Mouse (Mus musculus) intestine, embryonic 14.5 days (tissue): ENCODE results near the gene Gm13090. TPM values are rescaled to one million over a fixed set of nuclear protein-coding genes. Genes with fewer than 3 reads are reported as not detected.

Experiments
- ATAC-seq: fragments of 200-750 bp; cut with Nextera tagmentation; replicated peaks from 2 replicates; pipeline ENCODE4 v1.8.0; 2017; ENCODE audit warnings: low read depth, moderate number of reproducible peaks, moderate TSS enrichment, moderate library complexity; ENCODE audit not compliant: low FRiP score, low TSS enrichment
- DNase-seq: peaks from one replicate; pipeline ENCODE4 v3.0.0-alpha.2; 2018; ENCODE audit warnings: low spot score
- H3K27ac ChIP-seq: fragments of 300-500 bp; sonication (generic); 2 replicates; pipeline ENCODE4 v1.5.1; 2014; ENCODE audit warnings: low read depth, mild to moderate bottlenecking, control low read depth
- H3K27me3 ChIP-seq: fragments of 300-500 bp; sonication (generic); replicated peaks from 2 replicates; pipeline ENCODE4 v1.6.1; 2014; ENCODE audit warnings: low read length, control low read depth; ENCODE audit not compliant: control insufficient read depth, insufficient read depth
- H3K36me3 ChIP-seq: fragments of 300-500 bp; sonication (generic); 2 replicates; pipeline ENCODE4 v1.6.1; 2014; ENCODE audit warnings: low read length, control low read depth; ENCODE audit not compliant: control insufficient read depth, insufficient read depth
- H3K4me1 ChIP-seq: fragments of 300-500 bp; sonication (generic); replicated peaks from 2 replicates; pipeline ENCODE4 v1.6.1; 2014; ENCODE audit warnings: low read length, control low read depth, mixed read lengths; ENCODE audit not compliant: control insufficient read depth, insufficient read depth
- H3K4me2 ChIP-seq: fragments of 300-500 bp; sonication (generic); 2 replicates; pipeline ENCODE4 v1.6.1; 2014; ENCODE audit warnings: low read length
- H3K4me3 ChIP-seq: fragments of 300-500 bp; sonication (generic); 2 replicates; pipeline ENCODE4 v1.5.1; 2014; ENCODE audit warnings: low read depth, low read length, control low read depth, mixed read lengths
- H3K9ac ChIP-seq: fragments of 300-500 bp; sonication (generic); 2 replicates; pipeline ENCODE4 v1.6.1; 2014; ENCODE audit warnings: mild to moderate bottlenecking, low read length
- H3K9me3 ChIP-seq: fragments of 300-500 bp; sonication (generic); 2 replicates; pipeline ENCODE4 v1.6.1; 2016; ENCODE audit warnings: low read length, control low read depth; ENCODE audit not compliant: control insufficient read depth
- WGBS: fragments of 180-500 bp; shearing (Covaris S2); extraction: QIAGEN DNeasy Blood & Tissue Kit; methylation state at CpG from one replicate; pipeline ENCODE4 v1.1.7; 2014; 5-methylcytosine and 5-hydroxymethylcytosine counted together
- polyA plus RNA-seq: library from polyadenylated mRNA; unstranded; fragments of >200 nt; fragmentation: Nextera tagmentation; extraction: Ambion mirVana; gene quantifications from 2 replicates; pipeline ENCODE4 v1.2.1, GENCODE M21; 2014

Gene Gm13090
- polyA plus RNA-seq, 1 experiment from 2014 or later, result not detected

GRCm38 (mm10) chr4:151137701-151138100 is 48.3 kb downstream of the Gm13090 start:
- peaks cover 28% of the 10 kb centered on the region for H3K4me1 ChIP-seq
- no peak overlapping the region for H3K4me3 ChIP-seq
- 46% methylated on average over 5 of the region's 5 CpGs for WGBS
- ATAC-seq, result no peak
- H3K27ac ChIP-seq, result no peak overlapping the region
- no peaks in the 10 kb centered on the region for H3K9me3 ChIP-seq
- H3K9ac ChIP-seq, result no peak overlapping the region
- H3K27me3 ChIP-seq, result peaks cover 7% of the 10 kb centered on the region; the same call in 1 of the 2 replicates
- DNase-seq, result no peak
- H3K36me3 ChIP-seq, result no peaks in the 10 kb centered on the region
- H3K4me2 ChIP-seq, result no peak overlapping the region

DNA sequence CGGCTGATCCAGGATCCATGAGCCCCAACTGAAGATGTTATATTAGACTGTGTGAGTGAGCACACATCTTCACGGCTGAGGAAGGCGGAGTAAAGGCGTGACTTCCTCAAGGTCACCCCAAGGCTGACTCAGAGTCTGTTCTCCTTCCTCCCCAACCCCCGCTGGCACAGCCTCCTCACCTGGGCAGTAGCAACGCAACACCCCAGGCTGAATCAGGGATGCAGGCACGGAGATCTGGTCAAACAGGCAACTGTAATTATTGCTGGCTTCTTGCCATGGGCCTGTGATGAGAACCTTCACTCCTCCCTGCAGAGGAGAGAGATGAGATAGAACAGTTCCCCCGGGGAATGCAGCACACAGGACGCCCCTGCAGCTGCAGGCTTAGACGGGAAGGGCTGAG is 48.8 kb downstream of the Gm13090 start:
- WGBS, result 11% methylated on average over 10 of the region's 10 CpGs
- H3K9ac ChIP-seq, result no peak overlapping the region
- H3K27ac ChIP-seq, result no peak overlapping the region
- peak; percentile 71 for DNase-seq
- peak; percentile 64; the same call in 1 of the 2 replicates for ATAC-seq
- H3K9me3 ChIP-seq, result no peaks in the 10 kb centered on the region
- no peak overlapping the region for H3K4me3 ChIP-seq
- no peak overlapping the region for H3K4me2 ChIP-seq
- peaks cover 28% of the 10 kb centered on the region for H3K4me1 ChIP-seq
- no peaks in the 10 kb centered on the region for H3K36me3 ChIP-seq
- H3K27me3 ChIP-seq, result peaks cover 7% of the 10 kb centered on the region; the same call in 1 of the 2 replicates

- Histone ChIP-seq H3K27me3 (peaks cover 7% of the 10 kb centered on the region; the same call in 1 of the 2 replicates), H3K27ac (no peak overlapping the region), H3K9me3 (no peaks in the 10 kb centered on the region), H3K4me1 (peaks cover 28% of the 10 kb centered on the region), H3K9ac (no peak overlapping the region), H3K4me3 (no peak overlapping the region), H3K4me2 (no peak overlapping the region), H3K36me3 (no peaks in the 10 kb centered on the region)
- DNase-seq, result no peak
- ATAC-seq, result no peak
- 26% methylated on average over 2 of the region's 2 CpGs for WGBS
Measured at GRCm38 (mm10) chr4:151138586-151138985, 49.2 kb downstream of the Gm13090 start.

DNA sequence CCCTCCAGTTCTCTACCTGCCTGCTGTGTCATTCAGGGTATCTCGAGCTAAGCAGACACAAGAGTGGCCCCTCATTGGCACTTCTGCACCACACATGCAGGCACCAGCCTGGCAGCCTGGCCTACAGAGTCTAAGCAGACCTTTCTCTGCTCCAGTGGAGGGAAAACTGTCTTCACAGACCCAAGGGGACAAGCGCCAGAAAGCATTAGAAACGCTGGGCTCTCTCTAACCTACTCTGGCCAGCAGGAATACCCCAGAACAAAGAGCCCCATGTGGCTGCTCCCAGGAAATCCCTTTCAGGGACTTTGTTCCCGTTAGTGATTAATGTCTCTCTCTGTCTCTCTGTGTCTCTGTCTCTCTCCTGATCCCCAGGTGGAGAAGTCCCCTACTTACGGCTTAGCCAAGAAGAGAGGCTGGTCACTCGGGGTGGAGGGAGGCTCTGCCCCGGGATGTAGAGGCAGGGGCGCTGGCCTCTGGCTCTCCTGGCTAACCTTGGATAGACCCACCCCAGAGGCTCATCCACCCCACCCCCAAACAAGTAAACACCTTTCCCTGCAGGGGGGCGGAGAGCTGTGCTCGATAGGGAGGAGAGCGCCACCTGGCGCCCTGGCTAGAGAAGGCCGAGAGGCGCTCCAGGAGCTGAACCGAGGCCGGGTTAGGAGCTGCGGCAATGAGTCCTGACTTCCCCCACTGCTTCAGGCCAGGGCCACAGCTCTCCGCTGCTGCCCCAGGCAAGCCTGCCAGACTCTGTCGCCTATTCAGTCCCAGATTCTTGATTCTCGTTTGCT is 49.9 kb downstream of the Gm13090 start:
- H3K36me3 ChIP-seq, result no peaks in the 10 kb centered on the region
- H3K27me3 ChIP-seq, result peaks cover 7% of the 10 kb centered on the region; the same call in 1 of the 2 replicates
- no peak overlapping the region for H3K9ac ChIP-seq
- H3K4me1 ChIP-seq, result peaks cover 28% of the 10 kb centered on the region
- H3K4me3 ChIP-seq, result no peak overlapping the region
- no peak overlapping the region for H3K27ac ChIP-seq
- WGBS, result 9% methylated on average over 20 of the region's 20 CpGs
- peak; percentile 80 for DNase-seq
- H3K4me2 ChIP-seq, result peak overlapping the region; percentile 20; the same call in 1 of the 2 replicates
- peak; percentile 30; the same call in 1 of the 2 replicates for ATAC-seq
- peaks cover 2% of the 10 kb centered on the region; the same call in 1 of the 2 replicates for H3K9me3 ChIP-seq

DNA sequence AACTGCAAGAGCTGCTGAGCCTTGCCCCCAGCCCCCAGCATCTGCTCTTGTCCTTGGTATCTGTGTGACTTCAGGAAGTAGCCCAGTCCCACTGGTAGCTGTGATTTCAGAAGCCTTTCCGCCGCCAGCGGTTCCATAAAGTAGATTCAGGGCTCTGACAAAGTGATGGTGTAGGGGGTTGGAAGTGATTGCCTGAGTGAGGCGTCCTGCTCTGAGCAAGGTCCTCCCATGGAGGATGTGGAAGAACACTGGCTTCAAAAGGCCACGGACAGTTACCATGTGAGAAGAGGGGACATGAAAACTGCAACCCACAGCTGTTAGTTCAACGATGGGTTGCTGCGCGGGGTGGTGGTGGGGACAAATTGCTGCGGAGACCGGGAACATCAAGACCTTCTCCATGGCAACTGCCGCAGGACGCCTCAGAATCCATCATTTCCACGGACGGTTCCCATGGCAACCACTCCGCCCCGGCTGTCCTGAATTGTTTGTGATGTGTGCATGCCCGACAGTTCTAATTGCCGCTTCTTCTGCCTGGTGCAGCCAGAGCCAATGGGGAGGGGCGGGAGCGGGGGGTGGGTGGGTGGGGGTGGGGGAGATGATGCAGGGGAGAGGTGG is 51.1 kb downstream of the Gm13090 start:
- peak overlapping the region; percentile 14 for H3K4me2 ChIP-seq
- DNase-seq, result peak; percentile 75
- WGBS, result 5% methylated on average over 18 of the region's 20 CpGs

More for the DNA sequence above, 51.1 kb downstream of the Gm13090 start:
- H3K36me3 ChIP-seq, result no peaks in the 10 kb centered on the region
- no peak overlapping the region for H3K9ac ChIP-seq
- peaks cover 28% of the 10 kb centered on the region for H3K4me1 ChIP-seq
- ATAC-seq, result no peak
- peaks cover 7% of the 10 kb centered on the region; the same call in 1 of the 2 replicates for H3K27me3 ChIP-seq
- no peak overlapping the region for H3K4me3 ChIP-seq
- no peak overlapping the region for H3K27ac ChIP-seq
- H3K9me3 ChIP-seq, result peaks cover 6% of the 10 kb centered on the region; the same call in 1 of the 2 replicates

Other genes with a start within 250 kb of the Gm13090 start
- gene Errfi1, start 235.7 kb upstream of the Gm13090 start, polyA plus RNA-seq, result 27.4 and 28.8 TPM in 2 replicates
- gene Park7, start 175.1 kb upstream of the Gm13090 start, polyA plus RNA-seq, result 482 and 487 TPM in 2 replicates
- 1.3 and 1.4 TPM in 2 replicates for gene Tnfrsf9, start 175.0 kb upstream of the Gm13090 start, polyA plus RNA-seq
- not detected in 2 replicates for gene Uts2, start 92.5 kb upstream of the Gm13090 start, polyA plus RNA-seq
- gene Per3, start 44.9 kb upstream of the Gm13090 start, polyA plus RNA-seq, result 6.0 and 7.0 TPM in 2 replicates
- gene Vamp3, start 31.6 kb upstream of the Gm13090 start, polyA plus RNA-seq, result 71.5 and 90.5 TPM in 2 replicates